Mouse (Mus musculus) liver, embryonic 12.5 days (tissue): Measurements from ENCODE around the gene Edaradd. TPM values are rescaled to one million over a fixed set of nuclear protein-coding genes. Genes with fewer than 3 reads are reported as not detected.

Source experiments
- ATAC-seq: fragments of 200-750 bp; cut with Nextera tagmentation; 2 replicates; pipeline ENCODE4 v1.8.0; 2017; ENCODE audit warnings: moderate number of reproducible peaks, mild to moderate bottlenecking, moderate library complexity
- H3K27ac ChIP-seq: fragments of 300-500 bp; sonication (generic); 2 replicates; pipeline ENCODE4 v1.5.1; 2016; ENCODE audit warnings: mild to moderate bottlenecking
- H3K27me3 ChIP-seq: fragments of 300-500 bp; sonication (generic); replicated peaks from 2 replicates; pipeline ENCODE4 v1.6.1; 2016; ENCODE audit warnings: mild to moderate bottlenecking, moderate library complexity
- H3K36me3 ChIP-seq: fragments of 300-500 bp; sonication (generic); 2 replicates; pipeline ENCODE4 v1.6.1; 2016; ENCODE audit warnings: mild to moderate bottlenecking, moderate library complexity
- H3K4me1 ChIP-seq: fragments of 300-500 bp; sonication (generic); 2 replicates; pipeline ENCODE4 v1.6.1; 2016
- H3K4me2 ChIP-seq: fragments of 300-500 bp; sonication (generic); 2 replicates; pipeline ENCODE4 v1.6.1; 2016; ENCODE audit warnings: mild to moderate bottlenecking, moderate library complexity
- H3K4me3 ChIP-seq: fragments of 300-500 bp; sonication (generic); 2 replicates; pipeline ENCODE4 v1.5.1; 2016; ENCODE audit warnings: mild to moderate bottlenecking, moderate library complexity
- H3K9ac ChIP-seq: fragments of 300-500 bp; sonication (generic); 2 replicates; pipeline ENCODE4 v1.6.1; 2016; ENCODE audit warnings: mild to moderate bottlenecking, moderate library complexity
- H3K9me3 ChIP-seq: fragments of 300-500 bp; sonication (generic); replicated peaks from 2 replicates; pipeline ENCODE4 v1.6.1; 2016; ENCODE audit warnings: mild to moderate bottlenecking, moderate library complexity
- WGBS: fragments of 180-500 bp; shearing (Covaris S2); methylation state at CpG from one replicate; pipeline ENCODE4 v1.1.7; 2016; ENCODE audit not compliant: insufficient replicate concordance; 5-methylcytosine and 5-hydroxymethylcytosine counted together
- polyA plus RNA-seq: library from polyadenylated mRNA; unstranded; fragments of >200 nt; fragmentation: Nextera tagmentation; extraction: Ambion mirVana; gene quantifications from 2 replicates; pipeline ENCODE4 v1.2.1, GENCODE M21; 2016

Edaradd gene
- polyA plus RNA-seq = 0.08 and 0.24 TPM in 2 replicates

DNA sequence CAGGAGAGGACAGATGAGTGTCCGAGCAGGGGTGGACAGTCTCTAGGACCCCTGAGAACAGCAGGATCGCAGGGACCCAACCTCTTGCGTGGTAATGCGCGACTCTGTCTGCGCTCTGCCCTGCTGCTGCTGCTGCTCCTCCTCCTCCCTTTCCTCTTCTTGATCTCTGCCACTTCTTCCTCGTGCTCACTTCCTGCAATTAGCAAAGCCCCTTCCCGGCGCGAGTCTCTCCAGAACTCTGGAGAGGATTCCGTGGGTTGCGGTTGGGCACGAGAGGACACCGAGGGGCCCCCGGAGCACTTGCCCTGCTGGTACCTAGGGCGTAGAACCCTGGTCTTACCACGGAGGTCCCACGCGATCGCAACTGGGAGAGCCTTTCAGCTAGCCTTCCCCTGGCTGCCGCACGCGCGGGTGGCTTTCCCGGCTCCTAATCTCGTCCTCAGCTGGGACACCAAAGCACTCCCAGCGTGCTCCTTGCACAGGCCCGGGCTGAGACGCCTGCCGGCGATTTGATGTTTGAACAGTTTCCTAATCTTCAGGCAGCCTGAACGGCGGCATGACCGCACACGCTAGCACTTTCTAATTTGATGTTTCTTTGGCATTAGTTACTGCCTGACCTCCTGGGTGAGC is at the start of gene Edaradd:
TSS of gene Edaradd (minus strand) at position 484 of the 630 bp plus-strand sequence.
- no peaks in the 10 kb centered on the region for H3K4me1 ChIP-seq
- H3K4me3 ChIP-seq = peak within 1 kb of the TSS; percentile 43
- peaks cover 49% of the 10 kb centered on the region for H3K27me3 ChIP-seq
- under 1% methylated on average over 35 of the region's 35 CpGs for WGBS
- H3K9me3 ChIP-seq = no peaks in the 10 kb centered on the region
- peak within 1 kb of the TSS; percentile 0; the same call in 1 of the 2 replicates for H3K9ac ChIP-seq
- ATAC-seq = peak; percentile 55; the same call in 1 of the 2 replicates
- H3K36me3 ChIP-seq = no peaks in the 10 kb centered on the region
- H3K27ac ChIP-seq = no peak within 1 kb of the TSS
- peak within 1 kb of the TSS; percentile 69 for H3K4me2 ChIP-seq

GRCm38 (mm10) chr13:12569741-12570140 is 49.5 kb upstream of the Edaradd start:
- 60% methylated on average over 7 of the region's 7 CpGs for WGBS
- Histone ChIP-seq H3K4me2 (no peak overlapping the region), H3K4me3 (no peak overlapping the region), H3K9ac (no peak overlapping the region), H3K27ac (no peak overlapping the region), H3K4me1 (peaks cover 13% of the 10 kb centered on the region), H3K9me3 (no peaks in the 10 kb centered on the region), H3K27me3 (peaks cover 12% of the 10 kb centered on the region), H3K36me3 (no peaks in the 10 kb centered on the region)
- no peak for ATAC-seq

DNA sequence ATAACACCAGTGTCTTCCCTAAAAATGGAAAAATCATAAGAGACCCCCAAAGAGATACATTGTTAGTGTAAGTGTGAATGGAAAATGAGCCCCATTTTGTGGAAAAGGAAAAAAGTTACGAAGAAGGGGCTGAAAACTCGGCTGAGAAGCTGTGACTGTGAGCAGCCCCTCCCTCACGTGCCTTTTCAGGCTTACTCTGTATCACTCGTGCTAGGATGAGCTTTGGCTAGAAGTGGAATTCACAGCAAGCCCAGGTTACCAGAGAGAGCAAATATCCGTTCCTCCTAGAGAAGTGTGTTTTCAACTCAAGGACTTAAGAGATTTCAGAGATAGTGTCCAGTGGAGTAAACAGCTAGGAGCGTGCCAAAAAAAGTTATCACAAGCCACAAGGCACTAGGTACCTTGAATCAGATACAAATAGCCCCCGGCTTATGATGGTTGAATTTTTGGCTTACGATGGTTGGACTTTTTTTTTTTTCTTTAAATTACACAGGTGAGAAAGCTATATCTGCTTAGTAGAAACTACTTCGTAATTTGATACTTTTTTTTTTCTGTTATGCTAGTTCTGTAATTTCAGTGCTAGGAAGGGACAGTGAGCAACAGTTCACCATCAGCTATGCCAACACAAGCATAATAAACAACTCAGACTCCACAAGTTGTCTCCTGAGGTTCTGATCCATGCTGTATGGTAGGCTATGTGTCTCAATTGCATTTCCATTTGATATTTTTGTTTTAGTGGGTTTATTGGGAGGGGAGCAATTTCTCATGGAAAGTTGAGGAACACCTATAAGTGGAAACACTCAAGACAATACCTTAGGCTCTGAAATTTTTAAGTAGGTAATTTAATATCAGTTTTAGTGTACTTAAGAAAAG is 48.6 kb upstream of the Edaradd start:
- Histone ChIP-seq H3K4me3 (no peak overlapping the region), H3K27ac (no peak overlapping the region), H3K27me3 (peaks cover 12% of the 10 kb centered on the region), H3K36me3 (no peaks in the 10 kb centered on the region), H3K9me3 (no peaks in the 10 kb centered on the region), H3K9ac (no peak overlapping the region), H3K4me2 (no peak overlapping the region), H3K4me1 (peaks cover 13% of the 10 kb centered on the region)
- no peak for ATAC-seq
- WGBS = 51% methylated on average over 9 of the region's 9 CpGs

DNA sequence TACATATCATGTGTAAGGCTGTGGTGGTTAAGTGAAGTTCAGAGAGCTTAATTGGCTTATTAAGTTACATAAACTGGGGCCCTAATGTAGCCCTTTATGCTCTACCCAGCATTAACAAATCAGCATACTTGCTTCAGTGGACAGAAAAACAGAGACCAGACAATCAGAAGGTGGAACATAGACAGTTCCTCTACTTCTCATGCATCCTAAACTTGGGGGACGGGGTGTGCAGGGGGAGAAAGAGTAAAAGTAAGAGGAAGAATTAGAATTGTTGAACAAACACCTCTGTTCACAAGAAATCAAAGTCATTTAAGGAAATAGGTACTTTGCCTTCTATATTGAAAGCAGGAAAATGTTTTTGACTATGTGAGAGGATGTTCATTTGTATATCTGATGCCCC is 47.7 kb upstream of the Edaradd start:
- Histone ChIP-seq H3K4me1 (peaks cover 13% of the 10 kb centered on the region), H3K9ac (no peak overlapping the region), H3K36me3 (no peaks in the 10 kb centered on the region), H3K4me2 (no peak overlapping the region), H3K9me3 (no peaks in the 10 kb centered on the region), H3K27ac (no peak overlapping the region), H3K27me3 (peaks cover 12% of the 10 kb centered on the region), H3K4me3 (no peak overlapping the region)
- WGBS = 74% methylated on average over 1 of the region's 1 CpGs
- ATAC-seq = no peak

DNA sequence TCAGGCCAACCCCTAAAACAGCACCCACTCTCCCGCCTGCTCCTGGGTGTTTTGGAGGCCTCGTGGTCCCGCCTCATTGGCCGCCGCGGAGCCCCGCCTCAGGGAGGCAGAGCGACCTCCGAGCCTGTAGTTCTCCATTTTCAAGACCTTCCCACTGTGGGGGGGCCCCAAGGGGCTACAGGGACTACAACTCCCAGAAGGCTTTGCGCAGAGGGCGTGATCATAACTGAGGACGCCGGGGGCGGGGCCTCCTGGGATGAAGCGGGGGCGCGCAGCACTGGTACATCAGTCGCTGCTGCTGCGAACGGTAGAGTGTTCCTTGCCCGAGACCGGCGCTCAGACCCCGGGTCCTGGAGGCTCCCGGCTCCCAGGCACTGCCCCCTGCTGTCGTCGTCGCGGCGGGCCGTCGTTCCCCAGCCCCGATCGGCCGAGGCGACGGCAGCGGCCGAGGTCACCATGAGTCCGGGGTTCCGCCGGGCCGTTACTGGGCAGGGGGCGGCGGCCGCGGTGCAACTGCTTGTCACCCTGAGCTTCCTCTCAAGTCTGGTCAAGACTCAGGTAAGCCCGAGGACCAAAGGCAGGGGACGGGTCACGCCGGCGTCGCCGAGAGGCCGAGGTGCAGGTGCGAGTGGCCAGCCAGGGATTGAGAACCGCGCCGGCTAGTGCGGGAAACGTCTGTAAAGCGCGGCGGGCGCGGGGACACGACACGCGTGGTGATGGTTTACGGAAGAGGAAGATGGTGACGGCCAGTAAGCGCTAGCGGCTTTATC is 45.6 kb upstream of the Edaradd start, which contains the start of gene Ero1lb:
TSS of gene Ero1lb (plus strand) at position 254 of the 770 bp plus-strand sequence.
- peak within 1 kb of the TSS; percentile 82 for H3K4me2 ChIP-seq
- ATAC-seq = peak; percentile 98
- no peak within 1 kb of the TSS for H3K27ac ChIP-seq
- H3K9me3 ChIP-seq = no peaks in the 10 kb centered on the region
- H3K4me3 ChIP-seq = peak within 1 kb of the TSS; percentile 65
- peaks cover 12% of the 10 kb centered on the region for H3K27me3 ChIP-seq
- H3K36me3 ChIP-seq = no peaks in the 10 kb centered on the region
- peak within 1 kb of the TSS; percentile 63 for H3K9ac ChIP-seq
- WGBS = 1% methylated on average over 71 of the region's 73 CpGs
- peaks cover 13% of the 10 kb centered on the region for H3K4me1 ChIP-seq

GRCm38 (mm10) chr13:12562256-12562655 is 42.0 kb upstream of the Edaradd start:
- H3K9me3 ChIP-seq = no peaks in the 10 kb centered on the region
- 65% methylated on average over 4 of the region's 4 CpGs for WGBS
- peaks cover 13% of the 10 kb centered on the region for H3K4me1 ChIP-seq
- H3K36me3 ChIP-seq = no peaks in the 10 kb centered on the region
- H3K27me3 ChIP-seq = peaks cover 12% of the 10 kb centered on the region
- H3K27ac ChIP-seq = no peak overlapping the region
- H3K4me2 ChIP-seq = no peak overlapping the region
- no peak overlapping the region for H3K9ac ChIP-seq
- no peak overlapping the region for H3K4me3 ChIP-seq
- ATAC-seq = no peak

DNA sequence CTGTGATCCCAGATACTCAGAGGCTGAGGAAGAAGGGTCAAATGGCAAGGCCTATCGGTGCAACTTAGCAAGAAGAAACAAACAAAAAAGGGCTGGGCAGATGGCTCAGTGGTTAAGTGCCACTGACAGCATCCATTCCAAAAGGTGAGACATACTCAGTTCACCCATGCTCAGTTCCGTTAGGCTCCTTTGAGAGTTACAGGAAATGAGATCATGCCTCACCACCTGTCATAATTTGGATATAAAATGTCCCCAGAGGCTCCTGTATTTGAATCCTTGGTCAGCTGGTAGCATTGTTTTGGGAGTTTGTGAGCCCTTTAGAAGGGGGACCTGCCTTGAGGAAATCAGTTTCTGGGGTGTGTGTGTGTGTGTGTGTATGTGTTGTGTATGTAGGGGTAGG is 41.5 kb upstream of the Edaradd start:
- Histone ChIP-seq H3K4me1 (peaks cover 13% of the 10 kb centered on the region), H3K4me2 (no peak overlapping the region), H3K27ac (no peak overlapping the region), H3K4me3 (no peak overlapping the region), H3K36me3 (no peaks in the 10 kb centered on the region), H3K9ac (no peak overlapping the region), H3K27me3 (peaks cover 7% of the 10 kb centered on the region), H3K9me3 (no peaks in the 10 kb centered on the region)
- 67% methylated on average over 2 of the region's 2 CpGs for WGBS
- no peak for ATAC-seq

DNA sequence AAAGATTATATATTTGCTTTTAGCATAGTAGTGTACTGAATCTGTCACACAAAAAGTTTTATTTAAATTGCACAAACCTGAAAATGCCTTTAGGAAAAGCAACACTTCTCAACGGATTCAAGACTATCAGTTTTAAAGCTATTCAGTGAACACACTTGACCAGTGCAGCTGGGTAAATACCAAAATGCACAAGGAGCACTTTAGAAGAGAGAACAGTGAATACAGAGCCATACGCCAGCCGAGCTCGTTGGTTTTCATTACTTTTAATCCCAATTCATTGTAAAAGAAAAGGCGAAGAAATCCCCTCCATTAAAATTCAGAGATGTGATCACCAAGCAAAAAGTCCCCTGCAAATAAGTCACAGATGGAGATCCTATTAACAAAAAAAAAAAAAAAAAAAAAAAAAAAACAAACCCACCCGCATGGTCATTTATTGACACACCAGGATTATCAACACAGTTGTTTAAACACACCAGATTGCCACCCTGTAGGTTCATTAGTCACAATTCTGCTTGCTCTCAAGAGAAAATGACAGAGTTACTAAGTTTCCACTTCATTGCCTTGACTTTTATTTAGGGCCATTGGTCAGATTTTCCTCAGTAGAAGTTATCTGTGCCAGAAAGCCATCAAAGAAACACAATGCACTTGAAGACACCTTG is 39.4 kb upstream of the Edaradd start:
- no peak overlapping the region for H3K4me3 ChIP-seq
- no peaks in the 10 kb centered on the region for H3K4me1 ChIP-seq
- no peaks in the 10 kb centered on the region for H3K9me3 ChIP-seq
- H3K9ac ChIP-seq = no peak overlapping the region
- no peak for ATAC-seq
- H3K27ac ChIP-seq = no peak overlapping the region
- H3K27me3 ChIP-seq = no peaks in the 10 kb centered on the region
- H3K36me3 ChIP-seq = no peaks in the 10 kb centered on the region
- 57% methylated on average over 6 of the region's 6 CpGs for WGBS
- no peak overlapping the region for H3K4me2 ChIP-seq

GRCm38 (mm10) chr13:12559044-12559443 is 38.8 kb upstream of the Edaradd start:
- 45% methylated on average over 3 of the region's 3 CpGs for WGBS
- Histone ChIP-seq H3K4me2 (no peak overlapping the region), H3K4me1 (no peaks in the 10 kb centered on the region), H3K36me3 (no peaks in the 10 kb centered on the region), H3K27me3 (no peaks in the 10 kb centered on the region), H3K27ac (no peak overlapping the region), H3K4me3 (no peak overlapping the region), H3K9ac (no peak overlapping the region), H3K9me3 (no peaks in the 10 kb centered on the region)
- no peak for ATAC-seq

DNA sequence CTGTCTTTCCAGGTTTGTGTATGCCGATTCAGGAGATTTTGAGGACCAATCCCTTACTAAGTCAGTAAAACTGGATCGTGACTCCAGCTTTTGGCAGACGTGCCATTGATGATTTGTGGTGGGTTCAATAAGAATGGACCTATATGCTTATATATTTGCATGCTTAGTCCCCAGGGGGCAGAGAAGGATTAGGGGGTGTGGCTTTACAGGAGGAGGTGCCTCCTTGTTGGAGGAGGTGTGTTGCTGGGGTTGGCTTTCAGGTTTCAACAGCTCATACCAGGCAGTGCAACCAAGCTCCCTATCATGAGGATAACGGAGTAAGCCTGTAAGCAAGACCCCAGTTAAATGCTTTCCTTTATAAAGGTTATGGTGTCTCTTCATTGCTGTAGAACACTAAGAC is 34.0 kb upstream of the Edaradd start:
- WGBS = 44% methylated on average over 4 of the region's 4 CpGs
- ATAC-seq = no peak
- H3K9me3 ChIP-seq = no peaks in the 10 kb centered on the region

GRCm38 (mm10) chr13:12543880-12544568 is 23.8 kb upstream of the Edaradd start:
- no peak overlapping the region for H3K4me3 ChIP-seq
- ATAC-seq = peak; percentile 24; the same call in 1 of the 2 replicates
- no peak overlapping the region for H3K9ac ChIP-seq
- H3K36me3 ChIP-seq = no peaks in the 10 kb centered on the region
- no peaks in the 10 kb centered on the region for H3K9me3 ChIP-seq
- WGBS = 68% methylated on average over 8 of the region's 8 CpGs
- H3K27me3 ChIP-seq = no peaks in the 10 kb centered on the region; the same call in 1 of the 2 replicates
- H3K4me1 ChIP-seq = peaks cover 7% of the 10 kb centered on the region; the same call in 1 of the 2 replicates
- no peak overlapping the region for H3K4me2 ChIP-seq
- no peak overlapping the region for H3K27ac ChIP-seq

More for the DNA sequence above, 34.0 kb upstream of the Edaradd start:
- no peaks in the 10 kb centered on the region for H3K36me3 ChIP-seq
- H3K4me3 ChIP-seq = no peak overlapping the region
- H3K4me1 ChIP-seq = no peaks in the 10 kb centered on the region
- no peak overlapping the region for H3K4me2 ChIP-seq
- no peak overlapping the region for H3K9ac ChIP-seq
- no peaks in the 10 kb centered on the region for H3K27me3 ChIP-seq
- no peak overlapping the region for H3K27ac ChIP-seq
